22 mouse cellular contexts compared by ENCODE assay signal in genomic region chr14:75848482-75848881, GRCm38 (mm10). TPM values are rescaled to one million over a fixed set of nuclear protein-coding genes. Genes with fewer than 3 reads are reported as not detected.
DNase-seq lines count a peak whose midpoint lies in the region; ATAC-seq and TF ChIP-seq lines count a peak whose summit lies in the region.
"Had no signal": no experiment of that assay in that cellular context is flagged by ENCODE, and none has a peak within 500 bp of the region (broad histone marks: within the 10 kb centered on the region; RNA-seq: fewer than 3 reads in every experiment).

No protein-coding gene starts in this region.

- H3K27ac ChIP-seq in kidney, embryonic 15.5 days: no peak overlapping the region
- no peak overlapping the region for H3K27ac ChIP-seq in kidney, adult 2 months (ENCODE audit: insufficient read depth, low read depth, low read length)
- H3K27ac ChIP-seq in ES-Bruce4 (ENCODE audit: insufficient read depth, low read length): peak overlapping the region; percentile 56; the same call in 1 of the 2 replicates
- H3K27ac ChIP-seq in embryonic fibroblast, embryonic 13.5 days (ENCODE audit: insufficient read depth, low read length): no peak overlapping the region
- H3K27ac ChIP-seq: embryonic facial prominence, embryonic 10.5 days; forebrain, embryonic 10.5 days; hindbrain, embryonic 10.5 days; hindbrain, embryonic 14.5 days had no signal

- H3K4me2 ChIP-seq in kidney, embryonic 15.5 days: 0 out of 2 replicates have a peak overlapping the region, but pooled peaks have one; percentile 5
- peak overlapping the region; percentile 97 for H3K4me2 ChIP-seq in myocyte (ENCODE audit: low read depth)
- H3K4me2 ChIP-seq: heart, embryonic 15.5 days; hindbrain, embryonic 14.5 days had no signal

- TF ChIP-seq POLR2A in kidney, adult 2 months (IDR thresholded peaks at IDR 0.05; ENCODE audit: low read depth, low read length): no peak
- no peak for TF ChIP-seq POLR2A in ES-Bruce4 (IDR thresholded peaks at IDR 0.05; ENCODE audit: insufficient read depth, low read length)
- TF ChIP-seq POLR2A in embryonic fibroblast, embryonic 13.5 days (IDR thresholded peaks at IDR 0.05; ENCODE audit: low read depth, low read length): no peak
- TF ChIP-seq POLR2A in myocyte (IDR thresholded peaks at IDR 0.05; ENCODE audit: insufficient read length, low read depth): peak; percentile 12

- H3ac ChIP-seq in myocyte (ENCODE audit: control insufficient read depth, insufficient read length): no peak overlapping the region

- TF ChIP-seq EP300 in ES-Bruce4 (IDR thresholded peaks at IDR 0.05; ENCODE audit: insufficient read depth, low read depth, low read length): no peak

- H3K27me3 ChIP-seq in kidney, embryonic 15.5 days: no peaks in the 10 kb centered on the region
- no peaks in the 10 kb centered on the region for H3K27me3 ChIP-seq in kidney, adult 2 months (replicated peaks; ENCODE audit: control insufficient read depth, insufficient read depth, low read length)
- H3K27me3 ChIP-seq in ES-Bruce4 (ENCODE audit: control insufficient read depth, insufficient read depth, low read length, poor library complexity, severe bottlenecking): no peaks in the 10 kb centered on the region
- H3K27me3 ChIP-seq in myocyte (ENCODE audit: control insufficient read depth, insufficient read depth, insufficient read length): no peaks in the 10 kb centered on the region
- H3K27me3 ChIP-seq: heart, embryonic 15.5 days; Patski had no signal

- no peak for DNase-seq in kidney, adult 2 months
- DNase-seq in adrenal gland, adult 18-20 months (ENCODE audit: low spot score in 2 of 2): no peak
- DNase-seq in adrenal gland, postnatal 10 days: no peak
- DNase-seq: adrenal gland, adult 2 months; adrenal gland, postnatal 36 days; cerebellum, adult 2 months; cerebellum, postnatal 10 days; gastrocnemius, postnatal 25 days; heart, postnatal 14 days had no signal

- no peak for TF ChIP-seq CTCF in kidney, adult 2 months (conservative IDR thresholded peaks at IDR 0.05; ENCODE audit: insufficient read depth, insufficient read length, low read depth, low read length)
- no peak for TF ChIP-seq CTCF in ES-Bruce4 (IDR thresholded peaks at IDR 0.05; ENCODE audit: low read depth, low read length)
- no peak for TF ChIP-seq CTCF in embryonic fibroblast, embryonic 13.5 days (IDR thresholded peaks at IDR 0.05; ENCODE audit: borderline replicate concordance, insufficient read depth, low read length)

- H3K9me3 ChIP-seq in kidney, embryonic 15.5 days (replicated peaks): no peaks in the 10 kb centered on the region
- H3K9me3 ChIP-seq in ES-Bruce4 (replicated peaks; ENCODE audit: control insufficient read depth, insufficient read depth, low read length, poor library complexity, severe bottlenecking): no peaks in the 10 kb centered on the region
- H3K9me3 ChIP-seq: embryonic facial prominence, embryonic 10.5 days; forebrain, embryonic 10.5 days; heart, embryonic 15.5 days had no signal

- H3K4me3 ChIP-seq in kidney, embryonic 15.5 days (replicated peaks): no peak overlapping the region
- no peak overlapping the region for H3K4me3 ChIP-seq in kidney, adult 2 months (ENCODE audit: insufficient read depth, low read depth, low read length)
- H3K4me3 ChIP-seq in ES-Bruce4 (ENCODE audit: low read depth, low read length): no peak overlapping the region
- 0 out of 2 replicates have a peak overlapping the region, but pooled peaks have one; percentile 16 for H3K4me3 ChIP-seq in embryonic fibroblast, embryonic 13.5 days (ENCODE audit: insufficient read depth, low read length)
- peak overlapping the region; percentile 66 for H3K4me3 ChIP-seq in myocyte
- H3K4me3 ChIP-seq: hindbrain, embryonic 10.5 days had no signal

- ATAC-seq in kidney, embryonic 15.5 days (replicated peaks; ENCODE audit: low FRiP score): no peak
- ATAC-seq: activated CD4-positive, CD25-positive, alpha-beta regulatory T cell, adult 4 months; forebrain, embryonic 14.5 days; intestine, embryonic 16.5 days; Patski had no signal

- 98% methylated on average over 5 of the region's 5 CpGs for WGBS in kidney, embryonic 15.5 days
- 93% methylated on average over 5 of the region's 5 CpGs for WGBS in kidney, adult 2 months

- H3K79me2 ChIP-seq in myocyte (ENCODE audit: control insufficient read depth, insufficient read depth): peaks cover 41% of the 10 kb centered on the region

- peaks cover 25% of the 10 kb centered on the region for H3K4me1 ChIP-seq in kidney, embryonic 15.5 days
- H3K4me1 ChIP-seq in kidney, adult 2 months (ENCODE audit: control insufficient read depth, insufficient read depth, low read length): peaks cover 10% of the 10 kb centered on the region; the same call in 1 of the 2 replicates
- no peaks in the 10 kb centered on the region for H3K4me1 ChIP-seq in ES-Bruce4 (ENCODE audit: control insufficient read depth, insufficient read depth, low read length)
- H3K4me1 ChIP-seq in embryonic fibroblast, embryonic 13.5 days (ENCODE audit: control insufficient read depth, insufficient read depth, low read length): peaks cover 12% of the 10 kb centered on the region

- H3K36me3 ChIP-seq in kidney, embryonic 15.5 days: peaks cover 64% of the 10 kb centered on the region
- peaks cover 14% of the 10 kb centered on the region for H3K36me3 ChIP-seq in kidney, adult 2 months (ENCODE audit: control insufficient read depth, insufficient read depth, low read length)
- H3K36me3 ChIP-seq in ES-Bruce4 (ENCODE audit: control insufficient read depth, insufficient read depth, low read length, poor library complexity, severe bottlenecking) (peaks cover 39% of the 10 kb centered on the region), myocyte (ENCODE audit: control insufficient read depth, insufficient read depth) (peaks cover 54% of the 10 kb centered on the region)

- H3K9ac ChIP-seq in kidney, embryonic 15.5 days: no peak overlapping the region
- no peak overlapping the region for H3K9ac ChIP-seq in ES-Bruce4 (ENCODE audit: low read depth, poor library complexity, severe bottlenecking)
- H3K9ac ChIP-seq: heart, embryonic 15.5 days; hindbrain, embryonic 14.5 days had no signal

TF ChIP-seq in myocyte, 11 proteins besides CTCF, POLR2A, EP300 and RAD21:
- TF ChIP-seq POLR2AphosphoS2 (IDR thresholded peaks at IDR 0.05; ENCODE audit: insufficient read length, low read depth): peak; percentile 71
- no peak for TF ChIP-seq MAX (IDR thresholded peaks at IDR 0.05; ENCODE audit: low read depth)

RNA-seq across cellular contexts. Expression of gene Tpt1, which starts 3.6 kb away (rescaled TPM):
- polyA plus RNA-seq in kidney, embryonic 15.5 days (2015; fragmentation: Nextera tagmentation; extraction: Ambion mirVana): 1,011 and 1,156 TPM in 2 replicates
- 1,266 and 1,401 TPM in 2 replicates for polyA plus RNA-seq in kidney, adult 2 months (2012; rRNA removed)
- 3,060 and 3,539 TPM in 2 replicates for polyA plus RNA-seq in ES-Bruce4 (2011; ENCODE audit: insufficient read depth, insufficient read length, low read depth, missing spikeins)
- polyA plus RNA-seq in embryonic fibroblast, embryonic 13.5 days (2011; ENCODE audit: insufficient read length, low read depth, missing spikeins): 3,843 and 4,417 TPM in 2 replicates
- polyA plus RNA-seq in myocyte (2012; fragmentation: generic; extraction: Trizol): 6,214 TPM
- 1,000 to 10,000 TPM; 2,758 to 2,912 TPM for total RNA-seq in adrenal gland, adult 18-20 months (2021)
- total RNA-seq in adrenal gland, postnatal 10 days (2021): 1,000 to 10,000 TPM; 3,217 to 3,266 TPM

Comparison
In these comparisons a context has a peak if more than half of its experiments do, and no peak if none do; other contexts are left out.
1. H3K4me3 ChIP-seq: peak in embryonic fibroblast, embryonic 13.5 days (single experiment) and myocyte (single experiment); none in kidney, embryonic 15.5 days (single experiment), kidney, adult 2 months (single experiment) and ES-Bruce4 (single experiment).